Mouse (Mus musculus) megakaryocyte, embryonic 14.5 days (primary cell): ENCODE measurements around the gene Ehbp1.

Experiments
- FLI1 ChIP-seq: IDR thresholded peaks from 2 replicates; pipeline ENCODE4 v1.6.1; 2012; ENCODE audit warnings: low read length, inconsistent platforms, mixed read lengths
- GATA1 ChIP-seq: IDR thresholded peaks from 3 replicates; pipeline ENCODE4 v1.6.1; 2012; ENCODE audit warnings: mixed read lengths, low read length, inconsistent platforms, borderline replicate concordance

DNA sequence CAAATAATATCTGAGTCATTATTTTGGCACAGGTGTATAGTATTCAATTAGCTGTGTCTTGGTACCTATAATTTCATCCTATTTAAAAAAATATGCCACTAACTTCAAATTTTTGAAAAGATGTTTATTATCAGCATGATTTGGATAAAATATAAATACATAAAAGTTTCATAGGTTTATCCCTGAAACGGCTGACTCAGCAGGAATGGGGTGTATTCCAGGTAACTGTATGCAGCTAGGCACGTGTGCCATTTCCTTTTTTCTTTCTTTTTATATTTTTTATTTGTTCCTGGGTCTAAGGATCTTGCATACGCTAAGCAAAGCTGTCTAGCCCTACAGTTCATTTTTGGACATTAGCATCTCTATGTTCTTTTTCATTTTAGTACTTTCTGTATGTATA lies 223.2 kb downstream of the Ehbp1 start:
- TF ChIP-seq GATA1 (no peak), FLI1 (no peak)
